Mouse (Mus musculus): ENCODE data around the gene Uhrf1bp1l. TPM values are rescaled to one million over a fixed set of nuclear protein-coding genes. Genes with fewer than 3 reads are reported as not detected.

Gene Uhrf1bp1l
- polyA plus RNA-seq, 1 experiment from 2014 or later: 34.6 TPM

DNA sequence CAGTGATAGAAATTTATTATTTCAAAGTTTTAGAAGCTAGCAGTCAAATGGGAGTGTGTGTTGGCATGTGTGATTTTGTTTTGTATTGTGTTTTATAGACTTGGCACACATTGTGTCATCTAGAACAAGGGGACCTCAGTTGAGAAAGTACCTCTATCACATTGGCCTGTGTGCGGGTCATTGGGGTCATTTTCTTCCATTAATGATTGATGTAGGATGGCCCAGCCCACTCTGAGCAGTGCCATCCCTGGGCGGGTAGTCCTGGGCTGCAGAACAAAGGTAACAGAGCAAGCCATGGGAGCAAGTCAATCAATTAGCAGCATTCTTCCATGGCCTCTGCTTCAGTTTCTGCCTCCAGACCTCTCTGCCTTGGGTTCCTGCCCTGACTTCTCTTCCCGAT, 94.0 kb downstream of the Uhrf1bp1l start:
- H3K27ac ChIP-seq (ENCODE audit: low read length): no peak overlapping the region
- DNase-seq (ENCODE audit: low spot score) (no peak), ATAC-seq (no peak)
- no peak overlapping the region for H3K4me2 ChIP-seq (replicated peaks; ENCODE audit: low read depth, low read length)
- no peaks in the 10 kb centered on the region for H3K36me3 ChIP-seq (ENCODE audit: insufficient read depth, low read length)
- no peaks in the 10 kb centered on the region for H3K27me3 ChIP-seq (replicated peaks; ENCODE audit: insufficient read depth, low read length)
- no peaks in the 10 kb centered on the region for H3K9me3 ChIP-seq (ENCODE audit: low read length)
- TF ChIP-seq CTCF (IDR thresholded peaks at IDR 0.05) (no peak), EP300 (IDR thresholded peaks at IDR 0.05) (no peak)
- WGBS: 74% methylated on average over 3 of the region's 3 CpGs
- no peak overlapping the region for H3K4me3 ChIP-seq (ENCODE audit: low read depth, low read length)
- H3K4me1 ChIP-seq (ENCODE audit: insufficient read depth, low read depth, low read length): no peaks in the 10 kb centered on the region
- H3K9ac ChIP-seq (replicated peaks; ENCODE audit: low read depth): no peak overlapping the region

DNA sequence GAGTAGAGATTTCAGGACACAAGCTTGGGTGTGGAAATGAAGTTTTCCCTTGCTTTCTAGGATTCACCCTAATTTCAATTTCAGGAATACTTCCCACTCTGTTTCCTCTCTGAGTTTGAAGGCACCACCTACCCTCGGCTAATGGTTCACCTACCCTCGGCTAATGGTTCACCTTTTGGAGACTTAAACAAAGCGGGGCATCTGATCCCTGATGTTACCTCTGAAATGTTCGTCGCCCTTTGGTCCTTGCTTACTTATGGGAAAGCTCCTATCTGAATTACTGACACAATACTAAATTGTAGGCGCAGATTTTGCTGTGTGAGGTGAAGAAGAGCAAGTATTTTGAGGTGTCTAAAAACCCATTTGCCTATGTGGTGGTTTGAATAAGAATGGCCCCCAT, 106.2 kb downstream of the Uhrf1bp1l start:
- DNase-seq (ENCODE audit: low spot score): no peak
- 85% methylated on average over 6 of the region's 6 CpGs for WGBS
- no peak overlapping the region for H3K9ac ChIP-seq (replicated peaks; ENCODE audit: low read depth)
- H3K36me3 ChIP-seq (ENCODE audit: insufficient read depth, low read length): no peaks in the 10 kb centered on the region
- no peaks in the 10 kb centered on the region for H3K4me1 ChIP-seq (ENCODE audit: insufficient read depth, low read depth, low read length)
- TF ChIP-seq EP300 (IDR thresholded peaks at IDR 0.05) (no peak), CTCF (IDR thresholded peaks at IDR 0.05) (no peak)
- no peak overlapping the region for H3K4me2 ChIP-seq (replicated peaks; ENCODE audit: low read depth, low read length)
- H3K4me3 ChIP-seq (ENCODE audit: low read depth, low read length): no peak overlapping the region
- H3K27ac ChIP-seq (ENCODE audit: low read length): no peak overlapping the region
- no peak for ATAC-seq
- no peaks in the 10 kb centered on the region for H3K9me3 ChIP-seq (ENCODE audit: low read length)
- H3K27me3 ChIP-seq (replicated peaks; ENCODE audit: insufficient read depth, low read length): no peaks in the 10 kb centered on the region

DNA sequence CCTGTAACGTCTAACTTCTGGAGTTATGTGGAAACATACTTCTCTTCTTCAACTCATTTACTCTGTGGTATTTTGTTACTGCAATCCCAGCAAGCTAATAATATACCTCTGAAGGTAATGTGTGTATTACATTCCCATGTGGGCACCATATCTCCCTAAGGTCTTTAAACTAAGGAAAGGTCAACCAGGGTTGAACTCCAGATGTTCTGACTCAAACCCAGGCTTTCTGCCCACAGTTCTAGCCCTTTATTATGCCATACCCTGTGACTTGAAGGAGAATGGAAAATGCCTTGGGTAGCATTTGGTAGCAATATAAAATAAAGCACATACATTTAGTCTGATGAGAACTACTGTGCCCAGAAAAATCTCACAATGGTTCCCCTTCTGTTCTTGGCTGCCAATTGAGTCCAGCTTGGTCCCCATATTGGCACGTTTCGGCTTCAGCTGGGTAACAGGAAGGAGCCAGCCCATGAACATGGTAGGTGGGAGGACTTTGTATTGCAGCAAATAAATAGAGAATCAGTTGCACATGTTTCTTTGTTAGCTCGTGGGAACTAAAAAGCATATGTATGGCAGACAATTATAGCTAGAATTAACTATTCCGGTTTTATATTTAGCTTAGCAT, 110.6 kb downstream of the Uhrf1bp1l start:
- ATAC-seq (no peak), DNase-seq (ENCODE audit: low spot score) (no peak)
- Histone ChIP-seq H3K9me3 (ENCODE audit: low read length) (no peaks in the 10 kb centered on the region), H3K4me1 (ENCODE audit: insufficient read depth, low read depth, low read length) (no peaks in the 10 kb centered on the region), H3K27me3 (replicated peaks; ENCODE audit: insufficient read depth, low read length) (no peaks in the 10 kb centered on the region), H3K27ac (ENCODE audit: low read length) (no peak overlapping the region), H3K4me3 (ENCODE audit: low read depth, low read length) (no peak overlapping the region), H3K36me3 (ENCODE audit: insufficient read depth, low read length) (no peaks in the 10 kb centered on the region), H3K9ac (replicated peaks; ENCODE audit: low read depth) (no peak overlapping the region), H3K4me2 (replicated peaks; ENCODE audit: low read depth, low read length) (no peak overlapping the region)
- 70% methylated on average over 5 of the region's 5 CpGs for WGBS
- TF ChIP-seq EP300 (IDR thresholded peaks at IDR 0.05): no peak
- no peak for TF ChIP-seq CTCF (IDR thresholded peaks at IDR 0.05)

DNA sequence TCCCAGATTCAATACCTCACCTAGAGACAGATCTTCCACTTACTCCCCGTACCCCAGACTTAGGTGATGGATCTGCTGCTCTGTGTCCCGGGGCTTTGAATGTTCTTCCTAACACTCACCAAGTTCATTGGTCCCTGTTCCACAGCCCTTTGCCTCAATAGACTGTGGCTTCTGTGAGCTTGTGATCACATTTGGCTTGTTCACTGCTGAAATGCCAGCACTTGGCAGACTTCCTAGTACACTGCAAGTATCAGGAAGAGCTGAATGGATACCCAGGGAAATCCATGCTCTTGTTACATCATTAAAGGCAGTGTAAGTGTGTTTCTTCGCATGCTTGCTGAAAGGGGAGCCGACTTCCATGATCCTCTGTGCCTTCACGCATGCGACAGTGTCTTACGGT, 111.5 kb downstream of the Uhrf1bp1l start:
- TF ChIP-seq EP300 (IDR thresholded peaks at IDR 0.05) (no peak), CTCF (IDR thresholded peaks at IDR 0.05) (no peak)
- no peak overlapping the region for H3K9ac ChIP-seq (replicated peaks; ENCODE audit: low read depth)
- H3K27ac ChIP-seq (ENCODE audit: low read length): no peak overlapping the region
- no peak for ATAC-seq
- no peaks in the 10 kb centered on the region for H3K4me1 ChIP-seq (ENCODE audit: insufficient read depth, low read depth, low read length)
- H3K27me3 ChIP-seq (replicated peaks; ENCODE audit: insufficient read depth, low read length): no peaks in the 10 kb centered on the region
- no peak for DNase-seq (ENCODE audit: low spot score)
- no peaks in the 10 kb centered on the region for H3K36me3 ChIP-seq (ENCODE audit: insufficient read depth, low read length)
- no peaks in the 10 kb centered on the region for H3K9me3 ChIP-seq (ENCODE audit: low read length)
- H3K4me2 ChIP-seq (replicated peaks; ENCODE audit: low read depth, low read length): no peak overlapping the region
- H3K4me3 ChIP-seq (ENCODE audit: low read depth, low read length): no peak overlapping the region
- WGBS: 86% methylated on average over 7 of the region's 7 CpGs

DNA sequence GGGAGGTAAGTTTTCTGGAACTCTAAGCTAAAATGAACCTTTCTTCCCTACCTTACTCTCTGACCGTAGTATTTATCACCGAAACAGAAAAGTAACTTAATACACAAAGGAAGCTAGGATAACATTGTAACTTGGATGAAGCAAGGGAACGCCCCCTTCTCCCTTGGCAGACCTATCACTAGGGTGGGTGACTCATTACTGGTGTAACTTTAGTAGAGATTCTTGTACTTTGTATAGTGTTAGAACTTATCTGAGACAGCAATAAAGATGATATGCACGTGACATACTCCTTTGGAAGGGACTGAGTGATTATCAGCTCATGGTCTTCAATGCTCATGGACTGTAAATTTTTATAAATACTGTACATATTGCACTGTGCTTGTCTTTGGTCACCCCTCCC, 123.4 kb downstream of the Uhrf1bp1l start:
- Histone ChIP-seq H3K4me3 (ENCODE audit: low read depth, low read length) (no peak overlapping the region), H3K4me2 (replicated peaks; ENCODE audit: low read depth, low read length) (no peak overlapping the region), H3K36me3 (ENCODE audit: insufficient read depth, low read length) (no peaks in the 10 kb centered on the region), H3K9me3 (ENCODE audit: low read length) (no peaks in the 10 kb centered on the region), H3K27me3 (replicated peaks; ENCODE audit: insufficient read depth, low read length) (peaks cover 4% of the 10 kb centered on the region; the same call in 1 of the 2 replicates), H3K9ac (replicated peaks; ENCODE audit: low read depth) (no peak overlapping the region), H3K27ac (ENCODE audit: low read length) (no peak overlapping the region), H3K4me1 (ENCODE audit: insufficient read depth, low read depth, low read length) (peaks cover 3% of the 10 kb centered on the region; the same call in 1 of the 2 replicates)
- 83% methylated on average over 4 of the region's 4 CpGs for WGBS
- no peak for TF ChIP-seq EP300 (IDR thresholded peaks at IDR 0.05)
- no peak for TF ChIP-seq CTCF (IDR thresholded peaks at IDR 0.05)
- no peak for ATAC-seq
- no peak for DNase-seq (ENCODE audit: low spot score)

DNA sequence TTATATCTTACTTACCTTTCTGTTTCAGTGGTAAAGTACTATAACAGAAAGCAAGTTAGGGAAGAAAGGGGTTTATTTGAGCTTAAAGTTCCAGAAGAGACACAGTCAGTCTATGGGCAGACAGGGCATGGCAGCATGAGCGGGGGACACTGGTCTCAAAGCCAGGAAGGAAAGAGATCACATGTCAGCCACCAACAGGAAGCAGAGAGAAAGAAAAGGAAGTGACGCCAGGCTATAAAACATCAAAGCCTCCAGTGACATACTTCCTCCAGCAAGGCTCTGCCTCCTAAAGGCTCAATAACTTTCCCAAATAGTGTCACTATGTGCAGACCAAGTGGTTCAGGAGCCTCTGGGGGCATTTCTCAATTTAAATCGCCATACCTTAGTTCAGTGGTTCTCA, 124.0 kb downstream of the Uhrf1bp1l start:
- no peak overlapping the region for H3K27ac ChIP-seq (ENCODE audit: low read length)
- H3K9ac ChIP-seq (replicated peaks; ENCODE audit: low read depth): no peak overlapping the region
- H3K4me1 ChIP-seq (ENCODE audit: insufficient read depth, low read depth, low read length): peaks cover 10% of the 10 kb centered on the region; the same call in 1 of the 2 replicates
- DNase-seq (ENCODE audit: low spot score) (no peak), ATAC-seq (no peak)
- no peaks in the 10 kb centered on the region for H3K9me3 ChIP-seq (ENCODE audit: low read length)
- peaks cover 10% of the 10 kb centered on the region; the same call in 1 of the 2 replicates for H3K27me3 ChIP-seq (replicated peaks; ENCODE audit: insufficient read depth, low read length)
- no peaks in the 10 kb centered on the region for H3K36me3 ChIP-seq (ENCODE audit: insufficient read depth, low read length)
- H3K4me3 ChIP-seq (ENCODE audit: low read depth, low read length): no peak overlapping the region
- TF ChIP-seq EP300 (IDR thresholded peaks at IDR 0.05): no peak
- TF ChIP-seq CTCF (IDR thresholded peaks at IDR 0.05): no peak
- 73% methylated on average over 3 of the region's 3 CpGs for WGBS
- H3K4me2 ChIP-seq (replicated peaks; ENCODE audit: low read depth, low read length): no peak overlapping the region

Other genes starting within 250 kb of the Uhrf1bp1l start
- 0.07 TPM in 1 of 2 replicates, not detected in the other for gene Nr1h4, start 211.4 kb upstream of the Uhrf1bp1l start, polyA plus RNA-seq (2015; fragmentation: Nextera tagmentation; extraction: Ambion mirVana)
- gene Slc17a8, start 123.7 kb upstream of the Uhrf1bp1l start, polyA plus RNA-seq (2015; fragmentation: Nextera tagmentation; extraction: Ambion mirVana): 0.05 TPM in 1 of 2 replicates, not detected in the other
- gene Scyl2, start 58.7 kb upstream of the Uhrf1bp1l start, polyA plus RNA-seq (2015; fragmentation: Nextera tagmentation; extraction: Ambion mirVana): 4.8 and 5.8 TPM in 2 replicates
- 20.3 TPM in 2 replicates for gene Actr6, start 12.7 kb upstream of the Uhrf1bp1l start, polyA plus RNA-seq (2015; fragmentation: Nextera tagmentation; extraction: Ambion mirVana)
- gene Anks1b, start 128.5 kb downstream of the Uhrf1bp1l start, polyA plus RNA-seq (2015; fragmentation: Nextera tagmentation; extraction: Ambion mirVana): 0.21 and 0.26 TPM in 2 replicates